Mouse (Mus musculus): Measurements from ENCODE around the gene Tdrd3. TPM values are rescaled to one million over a fixed set of nuclear protein-coding genes. Genes with fewer than 3 reads are reported as not detected.

Gene Tdrd3
- polyA plus RNA-seq, 1 experiment from 2014 or later = 21.8 TPM

DNA sequence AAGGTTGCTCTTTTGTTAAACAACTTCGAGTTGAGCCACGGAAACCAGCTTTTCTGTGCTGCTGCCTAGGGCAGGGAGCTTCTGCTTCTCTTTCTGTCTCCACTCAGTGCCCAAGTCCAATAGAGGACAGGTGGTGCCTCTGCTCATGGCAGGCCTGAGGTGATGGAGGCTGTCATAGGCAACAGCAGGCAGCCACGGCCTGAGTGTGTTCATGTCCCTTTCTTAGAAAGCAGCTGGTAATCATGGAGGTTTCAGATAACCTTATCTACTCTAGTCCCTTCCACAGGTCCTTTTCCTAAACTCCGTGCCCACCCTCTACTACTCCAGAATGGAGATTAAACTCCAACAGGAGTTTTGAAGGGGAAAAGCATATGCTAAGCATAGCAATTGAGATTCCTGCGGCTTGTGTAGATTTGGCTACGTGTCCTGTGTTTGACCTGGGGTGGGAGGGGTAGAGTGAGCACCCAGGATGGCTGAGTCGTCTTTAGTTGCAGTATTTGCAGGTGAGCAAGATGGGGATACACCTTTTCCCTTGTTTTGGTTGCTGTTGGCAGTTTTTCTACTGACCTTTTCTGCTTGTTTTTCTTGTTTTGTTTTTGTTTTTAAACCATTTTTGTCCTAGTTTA is 10.0 kb downstream of the Tdrd3 start:
- H3K4me1 ChIP-seq = peaks cover 44% of the 10 kb centered on the region
- peak overlapping the region; percentile 22; the same call in 1 of the 2 replicates for H3K4me3 ChIP-seq
- H3K36me3 ChIP-seq = no peaks in the 10 kb centered on the region
- no peaks in the 10 kb centered on the region for H3K27me3 ChIP-seq (ENCODE audit: insufficient read depth, poor library complexity, severe bottlenecking)
- H3K27ac ChIP-seq = peak overlapping the region; percentile 25; the same call in 1 of the 2 replicates
- WGBS = 29% methylated on average over 7 of the region's 7 CpGs
- DNase-seq (ENCODE audit: low spot score) = no peak
- no peaks in the 10 kb centered on the region for H3K9me3 ChIP-seq

DNA sequence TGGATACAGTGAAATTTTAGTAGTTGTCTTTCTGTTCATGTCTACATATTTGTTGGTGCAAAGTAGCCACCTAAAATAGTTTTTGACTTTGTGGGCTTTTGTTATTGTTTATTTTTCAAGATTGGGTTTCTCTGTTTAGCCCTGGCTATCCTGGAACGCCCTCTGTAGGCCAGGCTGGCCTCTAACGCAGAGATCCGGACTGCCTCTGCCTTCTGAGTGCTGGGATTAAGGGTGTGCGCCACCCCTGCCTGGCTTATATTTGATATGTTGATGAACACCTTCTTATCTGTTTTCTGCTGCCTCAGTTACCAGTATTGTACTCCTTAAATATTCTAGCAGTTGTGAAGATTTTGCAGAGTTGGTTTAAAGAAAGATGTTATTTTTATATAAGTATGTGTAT is 10.6 kb downstream of the Tdrd3 start:
- Histone ChIP-seq H3K36me3 (no peaks in the 10 kb centered on the region), H3K9me3 (no peaks in the 10 kb centered on the region), H3K4me3 (no peak overlapping the region), H3K27ac (no peak overlapping the region), H3K4me1 (peaks cover 47% of the 10 kb centered on the region), H3K27me3 (ENCODE audit: insufficient read depth, poor library complexity, severe bottlenecking) (no peaks in the 10 kb centered on the region)
- DNase-seq (ENCODE audit: low spot score) = no peak
- WGBS = 80% methylated on average over 4 of the region's 4 CpGs

DNA sequence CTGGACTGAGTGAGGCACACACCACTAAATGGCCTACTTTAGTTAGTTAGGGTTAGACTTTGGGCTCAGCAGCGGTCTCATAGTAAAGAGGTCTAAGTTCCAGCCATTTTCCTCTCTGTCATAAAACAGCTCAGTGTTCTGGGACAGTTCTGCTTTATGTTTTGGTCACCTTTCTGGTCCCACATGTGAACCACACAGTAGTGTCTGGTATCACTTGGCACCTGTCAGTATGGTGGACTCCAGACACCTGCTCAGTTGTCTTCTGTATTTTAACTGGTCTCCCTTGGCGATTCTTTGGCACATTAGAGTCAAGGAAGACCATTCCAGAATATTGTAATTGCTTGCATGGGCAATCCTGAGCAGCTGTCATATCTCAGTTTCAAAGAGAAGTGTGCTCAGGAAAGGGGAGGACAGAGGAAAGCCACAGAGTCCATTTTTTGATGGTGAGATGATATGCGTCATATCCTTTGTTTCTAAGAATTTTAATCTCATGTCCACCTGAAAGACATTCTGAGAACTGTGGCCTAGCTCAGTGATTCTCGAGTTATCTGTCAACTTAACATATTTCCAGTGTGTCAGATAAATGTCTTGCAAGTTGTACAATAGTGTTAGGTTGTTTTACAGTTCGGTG is 11.3 kb downstream of the Tdrd3 start:
- H3K4me3 ChIP-seq = no peak overlapping the region
- H3K36me3 ChIP-seq = no peaks in the 10 kb centered on the region
- no peaks in the 10 kb centered on the region for H3K9me3 ChIP-seq
- no peak for DNase-seq (ENCODE audit: low spot score)
- no peak overlapping the region for H3K27ac ChIP-seq
- H3K4me1 ChIP-seq = peaks cover 41% of the 10 kb centered on the region
- no peaks in the 10 kb centered on the region for H3K27me3 ChIP-seq (ENCODE audit: insufficient read depth, poor library complexity, severe bottlenecking)
- WGBS = 69% methylated on average over 5 of the region's 5 CpGs

DNA sequence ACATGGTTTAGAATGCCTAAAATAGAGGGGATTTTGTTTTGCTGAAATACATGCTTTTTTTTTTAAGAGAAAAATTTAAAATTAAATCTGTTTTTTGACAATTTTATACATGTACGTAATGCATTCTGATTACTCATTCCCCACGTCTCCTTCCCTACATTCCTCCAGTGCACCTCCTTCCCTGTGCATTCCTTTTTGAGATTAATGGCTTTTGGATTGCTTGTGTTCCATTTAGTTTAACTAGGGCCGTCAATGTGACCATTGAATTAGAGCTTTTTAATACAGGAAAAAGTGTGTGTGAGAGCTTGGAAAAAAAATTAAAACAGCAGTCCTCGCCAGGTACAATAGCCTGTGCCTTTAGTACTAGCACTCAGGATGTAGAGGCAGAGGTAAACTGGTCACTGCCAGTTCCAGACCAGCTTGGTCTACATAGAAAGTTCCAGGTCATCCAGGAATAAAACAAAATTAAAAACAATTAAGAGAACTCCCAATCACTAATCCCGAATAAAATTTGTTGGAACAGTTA is 17.0 kb downstream of the Tdrd3 start:
- DNase-seq (ENCODE audit: low spot score) = no peak
- 83% methylated on average over 5 of the region's 5 CpGs for WGBS
- Histone ChIP-seq H3K4me3 (no peak overlapping the region), H3K27me3 (ENCODE audit: insufficient read depth, poor library complexity, severe bottlenecking) (no peaks in the 10 kb centered on the region), H3K9me3 (no peaks in the 10 kb centered on the region), H3K4me1 (0 out of 2 replicates have a peak, but pooled peaks cover 3% of the 10 kb centered on the region), H3K36me3 (peaks cover 5% of the 10 kb centered on the region; the same call in 1 of the 2 replicates), H3K27ac (no peak overlapping the region)

DNA sequence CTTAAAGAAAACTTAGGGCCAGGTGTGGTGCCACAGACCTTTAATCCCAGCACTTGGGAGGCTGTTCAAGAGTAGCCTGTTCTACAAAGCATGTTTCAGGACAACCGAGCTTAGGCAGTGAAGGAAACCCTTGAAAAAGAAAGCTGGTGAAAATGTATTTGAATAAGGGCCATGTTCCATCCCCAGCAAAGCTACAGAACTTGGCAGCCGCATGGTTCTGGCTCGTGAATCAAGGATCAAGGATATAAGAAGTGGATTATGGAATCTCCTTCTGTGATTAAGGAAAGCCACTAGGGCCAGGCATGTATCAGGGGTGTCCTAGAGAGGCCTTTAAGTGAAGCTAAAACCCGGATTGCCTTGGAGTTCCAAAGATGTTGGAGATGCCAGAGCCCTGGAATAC is 18.9 kb downstream of the Tdrd3 start:
- DNase-seq (ENCODE audit: low spot score) = no peak
- Histone ChIP-seq H3K36me3 (peaks cover 5% of the 10 kb centered on the region; the same call in 1 of the 2 replicates), H3K27ac (no peak overlapping the region), H3K4me3 (no peak overlapping the region), H3K4me1 (peaks cover 11% of the 10 kb centered on the region; the same call in 1 of the 2 replicates), H3K27me3 (ENCODE audit: insufficient read depth, poor library complexity, severe bottlenecking) (no peaks in the 10 kb centered on the region), H3K9me3 (no peaks in the 10 kb centered on the region)
- 90% methylated on average over 4 of the region's 4 CpGs for WGBS

DNA sequence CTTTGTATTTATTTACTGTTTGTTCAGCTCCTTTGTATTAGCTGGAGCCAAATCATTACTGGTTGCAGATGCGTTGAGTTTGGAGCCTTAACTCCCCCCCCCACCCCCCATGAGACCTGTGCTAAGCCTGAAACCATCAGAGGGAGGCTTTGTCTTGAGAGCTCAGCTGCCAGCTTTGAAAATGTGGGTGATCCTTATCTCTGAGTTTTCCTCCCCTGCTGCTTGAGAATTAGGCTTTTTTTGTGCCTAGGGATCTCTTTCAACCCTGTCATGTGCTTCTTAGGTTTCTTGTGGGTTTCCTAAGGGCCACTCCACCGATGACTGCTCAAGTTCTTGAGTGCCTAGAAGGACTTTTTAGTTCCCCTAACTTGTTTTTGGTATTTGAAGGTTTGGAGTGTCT is 23.3 kb downstream of the Tdrd3 start:
- no peak for DNase-seq (ENCODE audit: low spot score)
- no peak overlapping the region for H3K4me3 ChIP-seq
- WGBS = 4% methylated on average over 2 of the region's 2 CpGs
- no peaks in the 10 kb centered on the region for H3K27me3 ChIP-seq (ENCODE audit: insufficient read depth, poor library complexity, severe bottlenecking)
- H3K9me3 ChIP-seq = no peaks in the 10 kb centered on the region
- H3K27ac ChIP-seq = no peak overlapping the region
- peaks cover 5% of the 10 kb centered on the region; the same call in 1 of the 2 replicates for H3K36me3 ChIP-seq
- peaks cover 7% of the 10 kb centered on the region; the same call in 1 of the 2 replicates for H3K4me1 ChIP-seq

DNA sequence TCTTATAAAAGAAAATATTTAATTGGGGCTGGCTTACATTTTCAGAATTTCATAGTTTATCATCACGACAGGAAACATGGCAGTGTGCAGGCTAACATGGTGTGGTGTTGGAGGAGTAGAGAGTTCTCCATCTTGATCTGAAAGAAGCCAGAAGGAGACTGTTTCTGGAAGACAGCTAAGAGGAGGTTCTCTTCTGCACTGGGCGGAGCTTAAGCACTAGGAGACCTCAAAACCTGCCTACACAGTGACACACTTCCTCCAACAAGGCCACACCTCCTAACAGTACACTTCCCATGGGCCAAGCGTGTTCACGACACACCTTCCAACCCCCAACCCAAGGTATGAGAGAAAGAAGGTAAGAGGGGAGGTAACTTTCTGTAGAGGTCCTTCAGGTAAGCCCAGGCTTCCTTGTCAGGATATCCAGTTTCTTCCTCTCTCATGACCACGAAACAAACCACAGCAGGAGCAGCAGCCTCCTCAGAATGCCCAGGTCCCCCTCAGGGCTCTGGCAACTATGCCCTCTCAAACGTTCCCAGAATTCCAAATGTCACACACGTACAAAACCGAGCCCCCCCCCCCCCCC is 30.0 kb downstream of the Tdrd3 start:
- Histone ChIP-seq H3K36me3 (0 out of 2 replicates have a peak, but pooled peaks cover 3% of the 10 kb centered on the region), H3K27ac (no peak overlapping the region), H3K27me3 (ENCODE audit: insufficient read depth, poor library complexity, severe bottlenecking) (no peaks in the 10 kb centered on the region), H3K4me1 (peaks cover 10% of the 10 kb centered on the region; the same call in 1 of the 2 replicates), H3K9me3 (no peaks in the 10 kb centered on the region), H3K4me3 (no peak overlapping the region)
- 87% methylated on average over 8 of the region's 8 CpGs for WGBS
- no peak for DNase-seq (ENCODE audit: low spot score)

DNA sequence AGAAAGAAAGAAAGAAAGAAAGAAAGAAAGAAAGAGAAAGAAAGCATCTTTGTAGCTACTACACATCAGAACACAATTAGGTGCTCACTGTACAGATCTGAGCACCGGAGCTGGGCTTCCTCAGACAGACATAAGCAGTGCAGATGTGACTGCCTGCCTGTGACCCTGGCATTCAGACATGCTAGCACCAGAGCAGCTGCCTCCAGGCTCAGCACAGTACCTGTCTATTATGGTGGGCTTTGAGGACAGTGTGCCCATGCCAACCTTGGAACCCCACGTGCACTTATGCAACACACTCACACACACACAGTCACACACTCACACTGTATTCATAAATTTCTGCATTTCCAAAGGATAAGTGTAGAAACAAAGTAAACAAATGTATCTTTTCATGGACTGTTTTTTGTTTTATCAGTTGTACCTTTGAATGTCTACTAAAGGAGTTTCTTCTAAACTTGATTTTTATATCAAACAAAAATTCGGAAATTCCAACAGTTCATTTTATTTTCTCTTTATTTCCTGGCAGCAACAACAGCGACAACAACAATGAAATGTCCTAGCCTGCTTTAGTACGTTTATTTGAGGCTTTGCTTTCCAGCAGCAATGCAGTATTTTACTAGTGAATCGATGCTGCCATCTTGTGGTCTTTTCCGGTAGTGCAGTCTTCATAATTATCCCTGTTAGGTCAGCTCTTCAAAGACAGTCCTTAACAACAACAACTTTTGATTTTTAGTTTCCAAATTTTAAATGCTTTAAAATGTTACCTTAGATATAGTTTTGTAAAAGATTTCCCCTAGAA is 35.4 kb downstream of the Tdrd3 start:
- no peak for DNase-seq (ENCODE audit: low spot score)
- H3K4me3 ChIP-seq = no peak overlapping the region
- H3K4me1 ChIP-seq = peaks cover 10% of the 10 kb centered on the region; the same call in 1 of the 2 replicates
- H3K27ac ChIP-seq = no peak overlapping the region
- H3K27me3 ChIP-seq (ENCODE audit: insufficient read depth, poor library complexity, severe bottlenecking) = no peaks in the 10 kb centered on the region
- no peaks in the 10 kb centered on the region for H3K9me3 ChIP-seq
- H3K36me3 ChIP-seq = peaks cover 5% of the 10 kb centered on the region
- 14% methylated on average over 7 of the region's 7 CpGs for WGBS

DNA sequence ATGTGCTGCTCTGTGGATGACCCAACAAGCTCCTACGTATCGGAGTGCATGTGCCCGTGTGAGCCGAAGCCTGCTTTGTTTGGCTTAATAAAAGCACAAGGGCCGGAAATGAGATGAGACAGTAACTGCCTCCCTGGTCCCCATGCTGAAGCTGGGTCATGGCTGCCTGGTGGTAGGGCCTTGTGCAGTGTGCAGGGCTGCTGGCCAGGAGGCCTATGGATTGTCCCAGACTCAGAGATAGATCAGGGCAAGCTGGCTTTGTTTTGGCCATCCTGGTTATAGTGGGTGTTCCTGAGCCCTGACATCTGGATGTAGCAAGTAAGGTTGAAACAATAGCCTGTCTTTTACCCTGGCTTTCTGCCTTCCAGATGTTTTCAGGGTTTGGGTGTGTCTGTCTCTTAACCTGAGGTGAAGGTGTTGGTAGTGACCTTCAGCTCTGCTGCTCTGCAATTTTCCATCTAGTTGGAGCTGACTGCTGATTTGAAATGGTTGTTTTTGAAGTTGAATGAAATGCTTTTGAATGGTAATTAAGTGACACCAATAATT is 39.3 kb downstream of the Tdrd3 start:
- H3K9me3 ChIP-seq = no peaks in the 10 kb centered on the region
- 88% methylated on average over 5 of the region's 5 CpGs for WGBS

DNA sequence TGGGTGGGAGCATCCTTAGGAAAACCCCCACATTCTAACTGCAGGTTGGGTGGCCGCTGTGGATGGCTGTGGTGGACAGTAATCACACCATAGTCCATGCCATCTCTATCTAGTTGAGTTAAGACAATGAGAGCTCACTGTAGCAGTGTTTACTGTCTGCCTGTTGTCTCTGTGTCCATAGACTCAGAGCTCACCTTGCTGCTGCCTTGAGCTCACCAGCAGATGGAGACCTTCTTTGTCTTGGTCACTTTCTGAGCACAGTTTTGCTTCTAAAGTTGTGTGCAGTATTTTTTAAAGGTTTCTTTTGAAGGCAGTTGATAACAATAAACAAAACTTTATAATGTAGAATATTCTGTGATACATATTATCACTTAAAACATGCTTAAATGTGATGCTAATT is 43.3 kb downstream of the Tdrd3 start:
- Histone ChIP-seq H3K36me3 (0 out of 2 replicates have a peak, but pooled peaks cover 5% of the 10 kb centered on the region), H3K27me3 (ENCODE audit: insufficient read depth, poor library complexity, severe bottlenecking) (no peaks in the 10 kb centered on the region), H3K4me3 (no peak overlapping the region), H3K4me1 (peaks cover 4% of the 10 kb centered on the region; the same call in 1 of the 2 replicates), H3K27ac (no peak overlapping the region), H3K9me3 (no peaks in the 10 kb centered on the region)
- no peak for DNase-seq (ENCODE audit: low spot score)
- 67% methylated on average over 1 of the region's 1 CpGs for WGBS

More for the DNA sequence above, 39.3 kb downstream of the Tdrd3 start:
- H3K4me1 ChIP-seq = peaks cover 10% of the 10 kb centered on the region; the same call in 1 of the 2 replicates
- H3K27me3 ChIP-seq (ENCODE audit: insufficient read depth, poor library complexity, severe bottlenecking) = no peaks in the 10 kb centered on the region
- DNase-seq (ENCODE audit: low spot score) = no peak
- H3K4me3 ChIP-seq = no peak overlapping the region
- H3K27ac ChIP-seq = no peak overlapping the region
- H3K36me3 ChIP-seq = peaks cover 10% of the 10 kb centered on the region

DNA sequence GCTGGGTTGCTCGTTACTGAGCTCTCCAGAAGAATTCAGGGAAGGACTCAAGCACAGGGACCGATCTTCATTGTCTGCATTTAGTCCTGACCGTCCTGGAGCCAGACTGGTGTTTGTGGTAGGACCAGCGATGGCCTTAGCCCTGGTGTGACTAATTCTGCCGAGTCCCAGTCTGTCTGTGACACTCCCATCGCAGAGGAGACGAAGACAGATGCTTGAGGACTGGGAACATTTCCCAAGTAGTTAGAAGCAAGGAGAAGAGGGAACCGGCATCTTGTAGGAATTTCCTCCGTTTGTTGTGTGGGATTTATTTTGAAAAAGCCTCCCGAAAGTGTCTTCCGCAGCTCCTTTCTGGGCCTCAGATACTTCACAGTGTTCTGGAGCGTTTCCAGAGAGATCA is 45.1 kb downstream of the Tdrd3 start:
- 0 out of 2 replicates have a peak, but pooled peaks cover 5% of the 10 kb centered on the region for H3K36me3 ChIP-seq
- H3K4me1 ChIP-seq = peaks cover 4% of the 10 kb centered on the region; the same call in 1 of the 2 replicates
- no peaks in the 10 kb centered on the region for H3K9me3 ChIP-seq
- no peak overlapping the region for H3K4me3 ChIP-seq
- H3K27me3 ChIP-seq (ENCODE audit: insufficient read depth, poor library complexity, severe bottlenecking) = no peaks in the 10 kb centered on the region
- no peak overlapping the region for H3K27ac ChIP-seq
- 81% methylated on average over 12 of the region's 12 CpGs for WGBS
- no peak for DNase-seq (ENCODE audit: low spot score)

DNA sequence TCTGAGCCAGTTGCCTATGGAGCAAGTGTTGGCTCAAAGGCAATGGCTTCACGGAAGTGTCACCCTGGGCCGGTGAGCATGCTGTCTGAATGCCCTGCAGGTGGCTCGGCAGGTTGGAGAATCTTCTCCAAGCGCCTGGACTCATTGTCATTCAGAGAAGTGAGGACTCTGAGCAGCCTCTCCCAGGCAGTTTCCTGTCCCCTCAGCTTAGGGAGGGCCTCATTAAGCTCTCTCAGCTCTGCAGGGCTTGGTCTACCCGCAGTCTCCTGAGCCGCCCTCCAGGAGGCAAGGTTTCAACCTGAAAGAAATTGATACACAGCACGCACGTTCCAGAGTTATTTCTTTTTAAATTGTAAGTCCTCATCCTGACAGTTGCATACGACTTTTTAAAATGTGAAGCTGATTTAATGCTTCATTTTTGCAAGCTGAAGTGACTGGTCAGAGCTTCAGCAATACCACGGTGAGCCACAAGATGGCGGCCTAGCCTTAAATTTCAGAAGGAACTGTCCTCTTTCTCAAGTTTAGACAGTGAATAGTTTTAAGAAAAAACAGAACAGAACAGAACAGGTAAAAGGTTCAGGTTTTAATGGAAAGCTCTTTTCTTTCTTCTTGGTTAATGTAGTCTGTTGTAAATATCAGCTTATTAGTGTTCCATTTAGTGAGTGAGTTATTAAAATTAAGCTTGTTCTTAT is 47.7 kb downstream of the Tdrd3 start:
- 19% methylated on average over 11 of the region's 11 CpGs for WGBS
- H3K9me3 ChIP-seq = no peaks in the 10 kb centered on the region
- H3K4me3 ChIP-seq = no peak overlapping the region
- H3K27ac ChIP-seq = no peak overlapping the region
- peaks cover 4% of the 10 kb centered on the region; the same call in 1 of the 2 replicates for H3K4me1 ChIP-seq
- no peaks in the 10 kb centered on the region for H3K27me3 ChIP-seq (ENCODE audit: insufficient read depth, poor library complexity, severe bottlenecking)
- no peak for DNase-seq (ENCODE audit: low spot score)
- H3K36me3 ChIP-seq = 0 out of 2 replicates have a peak, but pooled peaks cover 2% of the 10 kb centered on the region
